Mouse (Mus musculus) cerebellum, postnatal 10 days (tissue): ENCODE measurements around the gene Wdfy4.

Experiments used
- DNase-seq, 2 experiments: peaks; one replicate each; pipeline ENCODE4 v3.0.0; 2021; ENCODE audit warnings: mixed read lengths in 2 of 2

The Wdfy4 gene

DNA sequence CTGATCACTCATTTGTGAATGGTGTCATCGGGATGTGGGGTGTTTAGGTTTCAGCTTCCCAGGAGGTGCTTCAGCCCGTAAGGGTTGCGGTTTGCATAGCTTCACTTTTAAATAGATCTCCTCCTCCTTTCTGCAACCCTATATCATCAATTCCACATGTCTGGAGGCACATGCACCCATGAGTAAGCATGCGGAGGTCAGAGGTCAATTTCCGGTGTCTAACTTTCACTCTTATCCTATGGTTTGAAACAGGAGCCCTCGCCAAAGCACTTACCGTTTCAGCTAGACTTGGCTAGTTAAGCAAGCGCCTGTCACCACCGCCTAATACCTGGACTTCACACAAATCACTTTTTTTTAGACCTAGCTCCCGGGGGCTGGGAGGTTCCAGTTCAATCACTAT, 220.6 kb downstream of the Wdfy4 start:
- no peak for DNase-seq

GRCm38 (mm10) chr14:32960481-32960880, 224.8 kb downstream of the Wdfy4 start:
- DNase-seq = peak; percentile 79 to 81

DNA sequence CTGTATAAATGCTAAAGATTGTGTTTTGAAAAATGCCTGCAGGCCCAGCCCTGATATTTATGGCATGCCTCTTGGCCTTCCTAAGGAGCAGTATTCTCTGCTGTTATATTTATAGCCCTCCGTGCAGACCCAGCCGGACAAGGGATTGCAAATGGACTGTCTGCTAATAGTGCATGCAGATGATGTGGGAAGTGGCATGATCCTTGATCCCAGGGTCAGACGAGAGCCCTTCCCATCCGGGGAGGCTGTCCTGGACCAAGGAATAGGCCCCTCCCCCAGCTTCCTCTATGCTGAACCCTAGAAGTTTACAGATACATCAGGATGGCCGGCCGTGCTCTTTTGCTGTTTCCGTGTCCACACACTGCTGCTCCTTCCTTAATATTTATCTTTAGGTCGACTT, 226.6 kb downstream of the Wdfy4 start:
- no peak for DNase-seq

DNA sequence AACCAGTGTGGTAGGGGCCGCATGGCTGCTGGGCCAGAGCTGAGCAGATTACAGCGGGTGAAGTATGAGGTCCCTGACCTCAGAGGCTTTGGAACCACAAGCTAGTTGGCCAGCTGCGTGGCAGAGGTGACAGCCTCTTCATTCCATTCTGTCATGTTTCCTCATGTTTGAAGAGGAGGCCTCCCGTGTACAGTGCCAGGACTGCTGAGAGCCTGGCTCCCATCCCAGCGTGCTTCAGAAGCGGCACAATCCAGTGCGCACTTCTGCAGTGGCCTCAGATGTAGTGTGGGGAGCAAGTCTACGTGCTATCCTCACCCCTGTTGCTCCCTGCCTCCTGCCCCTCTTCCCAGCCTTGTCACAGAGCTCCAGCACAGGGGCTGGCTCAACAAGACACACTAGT, 228.8 kb downstream of the Wdfy4 start:
- peak; percentile 70 to 77 for DNase-seq

- peak; percentile 15 to 33 for DNase-seq
These were observed 234.7 kb downstream of the Wdfy4 start for GRCm38 (mm10) chr14:32950312-32951301.

DNA sequence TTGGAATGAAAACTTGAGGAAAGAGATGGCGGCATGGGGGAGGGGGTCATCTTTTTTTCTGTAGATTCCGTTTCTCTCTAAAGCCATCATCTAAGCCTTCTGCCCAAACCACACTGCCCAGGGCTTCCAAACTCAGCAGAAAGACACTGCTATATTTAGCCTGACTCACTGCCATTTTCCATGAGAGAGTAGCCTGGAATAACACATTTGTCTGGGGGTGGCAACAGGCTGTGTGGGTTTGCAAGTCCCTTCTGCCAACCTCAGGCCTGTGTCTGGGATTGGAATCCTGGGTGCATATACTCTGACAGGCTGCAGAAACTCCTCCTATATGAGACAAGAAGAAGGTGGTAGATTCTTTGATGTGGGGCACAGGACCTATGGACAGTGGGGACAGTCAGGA, 237.8 kb downstream of the Wdfy4 start:
- DNase-seq = peak; percentile 12 to 17

GRCm38 (mm10) chr14:32939217-32939616, 246.1 kb downstream of the Wdfy4 start:
- DNase-seq = no peak

GRCm38 (mm10) chr14:32934064-32934463, 251.2 kb downstream of the Wdfy4 start:
- no peak for DNase-seq

DNA sequence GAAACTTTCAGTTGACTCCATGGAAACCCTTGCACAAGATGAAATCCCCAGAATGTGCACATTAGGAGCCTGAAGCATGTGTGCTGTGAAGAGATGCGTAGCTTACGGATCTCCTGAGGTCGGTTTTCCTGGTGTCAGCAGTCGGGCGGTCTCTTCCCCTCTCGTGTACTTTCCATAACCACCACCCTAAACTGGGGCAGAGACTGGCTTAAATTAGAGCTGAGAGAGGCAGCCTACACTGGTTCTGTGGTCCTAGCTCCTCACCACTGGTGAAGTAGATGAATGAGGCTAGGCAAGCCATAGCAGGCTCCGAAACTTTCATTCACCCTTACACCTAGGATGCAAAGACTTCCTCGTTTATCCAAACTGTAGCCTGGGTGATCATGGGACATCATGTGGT, 253.1 kb downstream of the Wdfy4 start:
- no peak for DNase-seq

GRCm38 (mm10) chr14:32931709-32932108, 253.6 kb downstream of the Wdfy4 start:
- DNase-seq = no peak

- no peak for DNase-seq
These were observed 261.4 kb downstream of the Wdfy4 start for GRCm38 (mm10) chr14:32923871-32924270.

DNA sequence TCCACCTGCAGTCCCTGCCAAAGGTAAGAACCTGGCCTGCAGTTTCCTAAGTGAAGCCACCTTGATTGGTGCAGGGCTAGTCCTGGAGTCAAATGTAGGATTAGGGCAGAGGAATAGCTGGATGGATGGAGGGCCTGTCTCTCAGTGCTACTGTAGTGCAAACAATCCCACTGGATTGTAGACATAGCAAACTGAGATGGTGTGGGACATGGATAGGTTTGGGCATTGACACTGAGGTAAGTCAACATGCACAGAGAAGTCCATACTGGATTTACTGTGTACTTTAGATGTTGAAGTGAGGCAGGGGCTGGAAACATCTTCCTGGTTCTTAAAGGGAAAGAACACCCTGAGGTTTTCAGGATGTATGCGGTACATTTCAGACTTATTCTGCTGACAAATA, 267.4 kb downstream of the Wdfy4 start:
- no peak for DNase-seq

- DNase-seq = no peak
These were observed 269.9 kb downstream of the Wdfy4 start for GRCm38 (mm10) chr14:32915360-32915759.

DNA sequence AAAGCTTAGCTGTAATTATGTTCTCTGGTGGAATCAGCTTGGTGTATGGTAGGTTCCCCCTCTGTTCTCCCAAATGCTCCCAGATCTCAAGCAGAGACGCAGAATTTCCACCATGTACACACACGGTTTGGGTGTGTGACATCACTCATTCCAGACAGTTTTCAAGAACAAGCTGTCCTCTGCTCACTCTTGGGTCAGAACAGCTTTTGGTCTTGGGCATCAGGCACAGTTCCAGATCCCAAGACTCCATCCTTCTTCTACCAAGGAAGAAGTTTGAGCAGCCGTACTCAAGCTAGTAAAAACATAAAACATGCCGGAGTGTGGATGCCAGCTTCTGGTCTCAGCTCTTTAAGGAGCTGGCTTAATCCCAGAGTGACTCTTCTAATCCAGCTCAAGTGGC, 274.1 kb downstream of the Wdfy4 start:
- no peak for DNase-seq
